Mouse (Mus musculus): ENCODE data around the gene Gm49384.

- no peak for TF ChIP-seq CTCF (IDR thresholded peaks at IDR 0.05; ENCODE audit: low read depth)
- TF ChIP-seq EP300 (optimal IDR thresholded peaks at IDR 0.05): no peak
Observed at GRCm38 (mm10) chr12:69175975-69176374, 28.1 kb downstream of the Gm49384 start.

All from stomach, postnatal 0 days (tissue).